Mouse (Mus musculus) heart, adult 2 months (tissue): Measurements from ENCODE around the gene Wrap53.

Experiments
- CTCF ChIP-seq: fragments of 200-600 bp; IDR thresholded peaks from 2 replicates; pipeline ENCODE4 v1.8.1; 2022; ENCODE audit warnings: antibody characterized with exemption, mild to moderate bottlenecking, moderate library complexity
- EP300 ChIP-seq: fragments of 200-500 bp; IDR thresholded peaks from 2 replicates; pipeline ENCODE4 v1.6.1; 2011; ENCODE audit warnings: low read depth, low read length, control low read depth; ENCODE audit not compliant: insufficient read depth
- POLR2A ChIP-seq: fragments of 200-500 bp; IDR thresholded peaks from 2 replicates; pipeline ENCODE4 v1.6.1; 2011; ENCODE audit warnings: mild to moderate bottlenecking, low read depth, low read length, control low read depth; ENCODE audit not compliant: insufficient read depth

- no peak for TF ChIP-seq EP300
- TF ChIP-seq CTCF, result no peak
- TF ChIP-seq POLR2A, result no peak
Measured at GRCm38 (mm10) chr11:69606491-69606795, 26.4 kb upstream of the Wrap53 start.
